Mouse (Mus musculus) liver, embryonic 14.5 days (tissue): ENCODE data around the gene Triap1.

Source experiments
- CTCF ChIP-seq: IDR thresholded peaks from 2 replicates; pipeline ENCODE4 v1.5.1; 2016; ENCODE audit warnings: antibody characterized with exemption, low read depth, control low read depth
- EP300 ChIP-seq: IDR thresholded peaks from 2 replicates; pipeline ENCODE4 v1.6.1; 2016; ENCODE audit warnings: antibody characterized with exemption, low read depth

GRCm38 (mm10) chr5:115296347-115296746 lies 44.7 kb upstream of the Triap1 start:
- TF ChIP-seq CTCF: no peak
- no peak for TF ChIP-seq EP300
